8 mouse cellular contexts compared by ENCODE assay signal in genomic region chr7:67259828-67260563, GRCm38 (mm10). TPM values are rescaled to one million over a fixed set of nuclear protein-coding genes. Genes with fewer than 3 reads are reported as not detected.
DNase-seq lines count a peak whose midpoint lies in the region; ATAC-seq and TF ChIP-seq lines count a peak whose summit lies in the region.

No protein-coding gene starts in this region.

- 0 out of 2 replicates have a peak, but pooled peaks have one; percentile 25 for TF ChIP-seq EP300 in heart, adult 2 months (IDR thresholded peaks at IDR 0.05; ENCODE audit: insufficient read depth, low read depth, low read length)
- TF ChIP-seq EP300 in lung, postnatal 0 days (IDR thresholded peaks at IDR 0.05) = peak; percentile 21; the same call in 1 of the 2 replicates

- intact Hi-C loops in heart, adult 2 months (cut with DNase I) = no loop called here

- 26% methylated on average over 4 of the region's 4 CpGs for WGBS in heart, adult 2 months
- 89% methylated on average over 4 of the region's 4 CpGs for WGBS in kidney, embryonic 16.5 days
- 59% methylated on average over 4 of the region's 4 CpGs for WGBS in lung, postnatal 0 days

- peaks cover 26% of the 10 kb centered on the region for H3K36me3 ChIP-seq in heart, adult 2 months (ENCODE audit: control insufficient read depth, insufficient read depth, low read length)
- H3K36me3 ChIP-seq in kidney, embryonic 16.5 days (ENCODE audit: insufficient read depth, low read length) = peaks cover 15% of the 10 kb centered on the region
- H3K36me3 ChIP-seq in lung, postnatal 0 days (ENCODE audit: insufficient read depth, low read length) = peaks cover 3% of the 10 kb centered on the region; the same call in 1 of the 2 replicates

- no peak overlapping the region for H3K9ac ChIP-seq in heart, adult 2 months (ENCODE audit: low read depth, low read length)
- H3K9ac ChIP-seq in kidney, embryonic 16.5 days (replicated peaks; ENCODE audit: low read length) = no peak overlapping the region
- H3K9ac ChIP-seq in lung, postnatal 0 days (replicated peaks; ENCODE audit: low read depth) = no peak overlapping the region

- no peaks in the 10 kb centered on the region for H3K27me3 ChIP-seq in heart, adult 2 months (ENCODE audit: control insufficient read depth, insufficient read depth, low read length)
- no peaks in the 10 kb centered on the region for H3K27me3 ChIP-seq in kidney, embryonic 16.5 days (ENCODE audit: insufficient read depth, low read length)
- no peaks in the 10 kb centered on the region for H3K27me3 ChIP-seq in lung, postnatal 0 days (replicated peaks; ENCODE audit: insufficient read depth, low read length)

- H3K4me1 ChIP-seq in heart, adult 2 months (ENCODE audit: control insufficient read depth, insufficient read depth, low read length) = peaks cover 2% of the 10 kb centered on the region; the same call in 1 of the 2 replicates
- H3K4me1 ChIP-seq in kidney, embryonic 16.5 days (ENCODE audit: insufficient read depth, low read length) = 0 out of 2 replicates have a peak, but pooled peaks cover 2% of the 10 kb centered on the region
- H3K4me1 ChIP-seq in lung, postnatal 0 days (ENCODE audit: insufficient read depth, low read depth, low read length) = no peaks in the 10 kb centered on the region

- H3K79me2 ChIP-seq in heart, adult 2 months (replicated peaks; ENCODE audit: control insufficient read depth, insufficient read depth, low read length) = peaks cover 2% of the 10 kb centered on the region; the same call in 1 of the 2 replicates

- no peaks in the 10 kb centered on the region for H3K9me3 ChIP-seq in kidney, embryonic 16.5 days (ENCODE audit: low read length)
- H3K9me3 ChIP-seq in lung, postnatal 0 days (ENCODE audit: low read length) = no peaks in the 10 kb centered on the region

- no peak for TF ChIP-seq POLR2A in heart, adult 2 months (IDR thresholded peaks at IDR 0.05; ENCODE audit: insufficient read depth, low read depth, low read length)

- ATAC-seq in CD4-positive, CD25-positive, alpha-beta regulatory T cell, adult 4 months = no peak
- peak; percentile 61; the same call in 1 of the 2 replicates for ATAC-seq in kidney, embryonic 16.5 days (ENCODE audit: low FRiP score, low TSS enrichment)
- ATAC-seq in lung, postnatal 0 days = peak; percentile 77

- H3K4me3 ChIP-seq in heart, adult 2 months = no peak overlapping the region
- H3K4me3 ChIP-seq in kidney, embryonic 16.5 days (ENCODE audit: low read length) = no peak overlapping the region
- no peak overlapping the region for H3K4me3 ChIP-seq in lung, postnatal 0 days (ENCODE audit: low read depth, low read length)

- no peak overlapping the region for H3K4me2 ChIP-seq in kidney, embryonic 16.5 days (replicated peaks; ENCODE audit: low read depth, low read length)
- H3K4me2 ChIP-seq in lung, postnatal 0 days (replicated peaks; ENCODE audit: low read depth, low read length) = no peak overlapping the region

- no peak overlapping the region for H3K27ac ChIP-seq in heart, adult 2 months
- no peak overlapping the region for H3K27ac ChIP-seq in kidney, embryonic 16.5 days (ENCODE audit: low read length)
- H3K27ac ChIP-seq in lung, postnatal 0 days (ENCODE audit: low read length) = no peak overlapping the region

- DNase-seq in CD4-positive, CD25-positive, alpha-beta regulatory T cell, adult 2 months (ENCODE audit: low read depth, low spot score) = peak; percentile 35
- DNase-seq in NIH3T3 (ENCODE audit: low read depth) = peak; percentile 77
- DNase-seq in cerebellum, adult 9-11 months = peak; percentile 75
- DNase-seq in heart, adult 2 months = peak; percentile 70 to 78
- peak; percentile 83 for DNase-seq in lung, postnatal 0 days (ENCODE audit: low spot score)
- DNase-seq in spleen, postnatal 4 days (ENCODE audit: low spot score in 2 of 2) = peak; percentile 81 to 88

- peak; percentile 73 for TF ChIP-seq CTCF in heart, adult 2 months (IDR thresholded peaks at IDR 0.05)
- peak; percentile 66 for TF ChIP-seq CTCF in lung, postnatal 0 days (IDR thresholded peaks at IDR 0.05)

RNA-seq across cellular contexts. Expression of gene Lysmd4, which starts 37.7 kb away (rescaled TPM):
- 1 to 10 TPM; 6.1 to 9.1 TPM for polyA plus RNA-seq in CD4-positive, CD25-positive, alpha-beta regulatory T cell, adult 4 months (2017; shearing (Covaris generic))
- 10 to 100 TPM; 17.3 to 18.2 TPM for total RNA-seq in heart, adult 2 months (2021)
- 14.6 and 30.7 TPM in 2 replicates for polyA plus RNA-seq in heart, adult 2 months (2012; rRNA removed)
- 18.4 and 19.1 TPM in 2 replicates for polyA plus RNA-seq in kidney, embryonic 16.5 days (2015; fragmentation: Nextera tagmentation; extraction: Ambion mirVana)
- 8.4 and 10.8 TPM in 2 replicates for polyA plus RNA-seq in lung, postnatal 0 days (2015; fragmentation: Nextera tagmentation; extraction: Ambion mirVana)
